Mouse (Mus musculus) cerebellum, adult 2 months (tissue): ENCODE measurements around the gene Urad.

Experiments
- CTCF ChIP-seq: fragments of 200-500 bp; IDR thresholded peaks from 2 replicates; pipeline ENCODE4 v1.5.1; 2011; ENCODE audit warnings: low read depth, mild to moderate bottlenecking, control low read depth, low read length, moderate library complexity, borderline replicate concordance; ENCODE audit not compliant: insufficient read depth
- POLR2A ChIP-seq: fragments of 200-500 bp; IDR thresholded peaks from 2 replicates; pipeline ENCODE4 v1.6.1; 2011; ENCODE audit warnings: low read length, control low read depth, borderline replicate concordance; ENCODE audit not compliant: insufficient read depth

DNA sequence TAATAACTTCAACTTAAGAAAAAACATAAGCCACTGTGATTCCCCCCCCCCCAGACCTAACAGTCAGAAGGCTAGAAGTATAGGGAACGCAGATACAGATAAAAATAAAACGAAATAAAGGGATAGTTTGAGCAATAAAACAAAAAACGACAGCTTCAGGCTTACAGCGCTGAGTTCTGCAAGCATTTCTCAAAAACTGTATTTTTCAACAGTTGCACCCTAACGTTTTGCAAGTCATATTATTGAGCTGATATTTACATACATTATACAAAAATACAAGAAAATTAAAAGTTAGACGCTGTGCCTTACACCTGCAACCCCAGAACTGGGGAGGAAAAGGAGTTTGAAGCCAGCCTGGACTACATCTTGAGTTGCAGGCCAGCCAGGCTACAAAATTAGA is 52.9 kb downstream of the Urad start:
- TF ChIP-seq POLR2A (no peak), CTCF (no peak)
